Mouse (Mus musculus) brain, embryonic 14.5 days (tissue): ENCODE measurements at regions not wholly inside any gene's neighbourhood (a gene's known extent, or its start where the extent isn't known, plus 50 kb on each side); places are given as distances from the start of the nearest gene placed in this dataset.

Source experiments
- CTCF ChIP-seq: fragments of 200-500 bp; IDR thresholded peaks from 2 replicates; pipeline ENCODE4 v1.5.1; 2012; ENCODE audit warnings: inconsistent platforms, mild to moderate bottlenecking, moderate library complexity, borderline replicate concordance; ENCODE audit not compliant: insufficient read depth, insufficient read length; ENCODE audit errors: extremely low read depth
- POLR2A ChIP-seq: fragments of 200-500 bp; IDR thresholded peaks from 2 replicates; pipeline ENCODE4 v1.6.1; 2012; ENCODE audit warnings: mild to moderate bottlenecking, inconsistent platforms, borderline replicate concordance; ENCODE audit not compliant: poor library complexity, insufficient read depth, insufficient read length, severe bottlenecking; ENCODE audit errors: extremely low read depth

- TF ChIP-seq CTCF: no peak
- no peak for TF ChIP-seq POLR2A
Measured at GRCm38 (mm10) chr7:136829621-136830313, 64.6 kb upstream of the Mgmt start.
